Mouse (Mus musculus): ENCODE results near the gene Lcn6. TPM values are rescaled to one million over a fixed set of nuclear protein-coding genes. Genes with fewer than 3 reads are reported as not detected.
A peak's percentile ranks its signal among the peaks of the same experiment; 100 is the strongest.
"Not testable (repeated sequence)": the region's sequence is repeated elsewhere in the genome, so short reads cannot be mapped to it uniquely, and the experiment has no call there.

Gene Lcn6
- polyA plus RNA-seq, 1 experiment = not detected

- TF ChIP-seq CTCF (IDR thresholded peaks at IDR 0.05; ENCODE audit: control insufficient read depth, insufficient read depth, low read length) = no peak
- no peak for TF ChIP-seq POLR2A (IDR thresholded peaks at IDR 0.05; ENCODE audit: borderline replicate concordance, control insufficient read depth, low read depth, low read length)
- WGBS = 46% methylated on average over 2 of the region's 2 CpGs
- Histone ChIP-seq H3K27ac (ENCODE audit: control insufficient read depth, insufficient read depth, low read depth, low read length, poor library complexity) (no peak within 1 kb of the TSS), H3K4me3 (replicated peaks; ENCODE audit: control insufficient read depth, low read depth, low read length) (no peak within 1 kb of the TSS), H3K4me1 (ENCODE audit: control insufficient read depth, insufficient read depth, low read length) (no peaks in the 10 kb centered on the region)
These were observed 5.8 kb downstream of the Lcn6 start, which contains the start of gene Lcn10 for GRCm38 (mm10) chr2:25682426-25682825. Gene Lcn10, plus strand, starts transcription at chr2:25682726.

- H3K27ac ChIP-seq (ENCODE audit: control insufficient read depth, insufficient read depth, low read depth, low read length, poor library complexity) = no peak overlapping the region
- no peak for TF ChIP-seq CTCF (IDR thresholded peaks at IDR 0.05; ENCODE audit: control insufficient read depth, insufficient read depth, low read length)
- TF ChIP-seq POLR2A (IDR thresholded peaks at IDR 0.05; ENCODE audit: borderline replicate concordance, control insufficient read depth, low read depth, low read length) = no peak
- H3K4me1 ChIP-seq (ENCODE audit: control insufficient read depth, insufficient read depth, low read length) = no peaks in the 10 kb centered on the region
- 65% methylated on average over 4 of the region's 4 CpGs for WGBS
- H3K4me3 ChIP-seq (replicated peaks; ENCODE audit: control insufficient read depth, low read depth, low read length) = no peak overlapping the region
These were observed 10.4 kb downstream of the Lcn6 start for GRCm38 (mm10) chr2:25686941-25687340.

- TF ChIP-seq POLR2A (IDR thresholded peaks at IDR 0.05; ENCODE audit: borderline replicate concordance, control insufficient read depth, low read depth, low read length) (no peak), CTCF (IDR thresholded peaks at IDR 0.05; ENCODE audit: control insufficient read depth, insufficient read depth, low read length) (peak; percentile 52)
- no peak overlapping the region for H3K4me3 ChIP-seq (replicated peaks; ENCODE audit: control insufficient read depth, low read depth, low read length)
- H3K4me1 ChIP-seq (ENCODE audit: control insufficient read depth, insufficient read depth, low read length) = no peaks in the 10 kb centered on the region
- no peak overlapping the region for H3K27ac ChIP-seq (ENCODE audit: control insufficient read depth, insufficient read depth, low read depth, low read length, poor library complexity)
These were observed 18.0 kb downstream of the Lcn6 start for GRCm38 (mm10) chr2:25694605-25695004.

GRCm38 (mm10) chr2:25696951-25697350, 20.4 kb downstream of the Lcn6 start:
- WGBS = 68% methylated on average over 4 of the region's 4 CpGs
- no peak overlapping the region for H3K27ac ChIP-seq (ENCODE audit: control insufficient read depth, insufficient read depth, low read depth, low read length, poor library complexity)
- no peak for TF ChIP-seq CTCF (IDR thresholded peaks at IDR 0.05; ENCODE audit: control insufficient read depth, insufficient read depth, low read length)
- TF ChIP-seq POLR2A (IDR thresholded peaks at IDR 0.05; ENCODE audit: borderline replicate concordance, control insufficient read depth, low read depth, low read length) = no peak
- H3K4me3 ChIP-seq (replicated peaks; ENCODE audit: control insufficient read depth, low read depth, low read length) = no peak overlapping the region
- H3K4me1 ChIP-seq (ENCODE audit: control insufficient read depth, insufficient read depth, low read length) = no peaks in the 10 kb centered on the region

- TF ChIP-seq CTCF (IDR thresholded peaks at IDR 0.05; ENCODE audit: control insufficient read depth, insufficient read depth, low read length) = no peak
- no peak for TF ChIP-seq POLR2A (IDR thresholded peaks at IDR 0.05; ENCODE audit: borderline replicate concordance, control insufficient read depth, low read depth, low read length)
- 78% methylated on average over 2 of the region's 2 CpGs for WGBS
These were observed 22.1 kb downstream of the Lcn6 start for GRCm38 (mm10) chr2:25698696-25699095.

GRCm38 (mm10) chr2:25699743-25700142, 23.2 kb downstream of the Lcn6 start, which contains the start of gene Obp2a:
Gene Obp2a, plus strand, starts transcription at chr2:25700043.
- 84% methylated on average over 3 of the region's 3 CpGs for WGBS
- H3K4me1 ChIP-seq (ENCODE audit: control insufficient read depth, insufficient read depth, low read length); H3K4me3 ChIP-seq (replicated peaks; ENCODE audit: control insufficient read depth, low read depth, low read length); H3K27ac ChIP-seq (ENCODE audit: control insufficient read depth, insufficient read depth, low read depth, low read length, poor library complexity): not testable (repeated sequence)

More at GRCm38 (mm10) chr2:25698696-25699095, 22.1 kb downstream of the Lcn6 start:
- H3K27ac ChIP-seq (ENCODE audit: control insufficient read depth, insufficient read depth, low read depth, low read length, poor library complexity) = no peak overlapping the region
- H3K4me1 ChIP-seq (ENCODE audit: control insufficient read depth, insufficient read depth, low read length) = no peaks in the 10 kb centered on the region
- H3K4me3 ChIP-seq (replicated peaks; ENCODE audit: control insufficient read depth, low read depth, low read length) = no peak overlapping the region

GRCm38 (mm10) chr2:25701001-25701400, 24.4 kb downstream of the Lcn6 start:
- 50% methylated on average over 5 of the region's 5 CpGs for WGBS
- TF ChIP-seq POLR2A (IDR thresholded peaks at IDR 0.05; ENCODE audit: borderline replicate concordance, control insufficient read depth, low read depth, low read length) (no peak), CTCF (IDR thresholded peaks at IDR 0.05; ENCODE audit: control insufficient read depth, insufficient read depth, low read length) (no peak)
- H3K4me1 ChIP-seq (ENCODE audit: control insufficient read depth, insufficient read depth, low read length) = no peaks in the 10 kb centered on the region

GRCm38 (mm10) chr2:25703706-25704105, 27.1 kb downstream of the Lcn6 start:
- H3K4me1 ChIP-seq (ENCODE audit: control insufficient read depth, insufficient read depth, low read length) = no peaks in the 10 kb centered on the region
- WGBS = 79% methylated on average over 4 of the region's 4 CpGs
- H3K4me3 ChIP-seq (replicated peaks; ENCODE audit: control insufficient read depth, low read depth, low read length) = no peak overlapping the region
- no peak overlapping the region for H3K27ac ChIP-seq (ENCODE audit: control insufficient read depth, insufficient read depth, low read depth, low read length, poor library complexity)
- TF ChIP-seq CTCF (IDR thresholded peaks at IDR 0.05; ENCODE audit: control insufficient read depth, insufficient read depth, low read length) (no peak), POLR2A (IDR thresholded peaks at IDR 0.05; ENCODE audit: borderline replicate concordance, control insufficient read depth, low read depth, low read length) (no peak)

More at GRCm38 (mm10) chr2:25701001-25701400, 24.4 kb downstream of the Lcn6 start:
- Histone ChIP-seq H3K4me3 (replicated peaks; ENCODE audit: control insufficient read depth, low read depth, low read length) (no peak overlapping the region), H3K27ac (ENCODE audit: control insufficient read depth, insufficient read depth, low read depth, low read length, poor library complexity) (no peak overlapping the region)
